Mouse (Mus musculus) myocyte (in vitro differentiated cells): ENCODE measurements at regions not wholly inside any gene's neighbourhood (a gene's known extent, or its start where the extent isn't known, plus 50 kb on each side); places are given as distances from the start of the nearest gene placed in this dataset.
"Not testable (repeated sequence)": the region's sequence is repeated elsewhere in the genome, so short reads cannot be mapped to it uniquely, and the experiment has no call there.

ENCODE experiments used
- H3K27me3 ChIP-seq: one replicate; pipeline ENCODE4 v1.6.1; 2011; ENCODE audit not compliant: control insufficient read depth, insufficient read depth, insufficient read length
- H3K36me3 ChIP-seq: one replicate; pipeline ENCODE4 v1.6.1; 2011; ENCODE audit not compliant: control insufficient read depth, insufficient read depth
- H3K4me2 ChIP-seq: one replicate; pipeline ENCODE4 v1.6.1; 2011; ENCODE audit warnings: low read depth, control low read depth
- H3K4me3 ChIP-seq: one replicate; pipeline ENCODE4 v1.5.1; 2011; ENCODE audit warnings: mild to moderate bottlenecking, control low read depth, moderate library complexity
- H3K79me2 ChIP-seq: one replicate; pipeline ENCODE4 v1.6.1; 2011; ENCODE audit not compliant: control insufficient read depth, insufficient read depth
- H3ac ChIP-seq: one replicate; pipeline ENCODE4 v1.6.1; 2011; ENCODE audit not compliant: control insufficient read depth, insufficient read length
- CEBPB ChIP-seq: IDR thresholded peaks from 2 replicates; pipeline ENCODE4 v1.6.1; 2011; ENCODE audit warnings: mild to moderate bottlenecking, moderate library complexity; ENCODE audit not compliant: poor library complexity, insufficient read depth, severe bottlenecking
- E2F4 ChIP-seq: IDR thresholded peaks from one replicate; pipeline ENCODE4 v1.6.1; 2011; ENCODE audit warnings: mild to moderate bottlenecking, control low read depth, moderate library complexity; ENCODE audit not compliant: insufficient read depth
- MAX ChIP-seq: IDR thresholded peaks from one replicate; pipeline ENCODE4 v1.6.1; 2011; ENCODE audit warnings: low read depth, mild to moderate bottlenecking, control low read depth
- MYOD1 ChIP-seq, 3 experiments: IDR thresholded peaks; one replicate each; pipeline ENCODE4 v1.6.1; 2011; ENCODE audit warnings: control low read depth in 2 of 3, low read depth in 2 of 3, mild to moderate bottlenecking in 2 of 3, moderate library complexity in 1 of 3; ENCODE audit not compliant: insufficient read length in 2 of 3, control insufficient read depth in 1 of 3
- MYOG ChIP-seq, 3 experiments: IDR thresholded peaks; one replicate each; pipeline ENCODE4 v1.6.1; 2011; ENCODE audit warnings: control low read depth in 2 of 3, low read depth in 2 of 3, mild to moderate bottlenecking in 2 of 3; ENCODE audit not compliant: insufficient read length in 2 of 3, control insufficient read depth in 1 of 3, insufficient read depth in 1 of 3
- POLR2A ChIP-seq: IDR thresholded peaks from one replicate; pipeline ENCODE4 v1.6.1; 2011; ENCODE audit warnings: low read depth, mild to moderate bottlenecking, control low read depth, moderate library complexity; ENCODE audit not compliant: insufficient read length
- POLR2AphosphoS2 ChIP-seq: IDR thresholded peaks from one replicate; pipeline ENCODE4 v1.6.1; 2011; ENCODE audit warnings: low read depth, control low read depth; ENCODE audit not compliant: insufficient read length
- REST ChIP-seq: IDR thresholded peaks from one replicate; pipeline ENCODE4 v1.6.1; 2011; ENCODE audit warnings: mild to moderate bottlenecking, control low read depth, moderate library complexity; ENCODE audit not compliant: insufficient read depth, insufficient read length
- SRF ChIP-seq: IDR thresholded peaks from one replicate; pipeline ENCODE4 v1.6.1; 2011; ENCODE audit warnings: low read depth; ENCODE audit not compliant: control insufficient read depth, insufficient read length
- TCF12 ChIP-seq: IDR thresholded peaks from one replicate; pipeline ENCODE4 v1.6.1; 2011; ENCODE audit warnings: mild to moderate bottlenecking, control low read depth; ENCODE audit not compliant: poor library complexity, insufficient read depth, severe bottlenecking
- TCF3 ChIP-seq: IDR thresholded peaks from one replicate; pipeline ENCODE4 v1.6.1; 2011; ENCODE audit warnings: low read depth, control low read depth; ENCODE audit not compliant: insufficient read length
- USF1 ChIP-seq: IDR thresholded peaks from one replicate; pipeline ENCODE4 v1.6.1; 2011; ENCODE audit warnings: low read depth, mild to moderate bottlenecking, control low read depth, moderate library complexity

GRCm38 (mm10) chr2:57185151-57185550, 52.3 kb upstream of the Gpd2 start:
- no peak overlapping the region for H3ac ChIP-seq
- no peak overlapping the region for H3K4me2 ChIP-seq
- H3K36me3 ChIP-seq = no peaks in the 10 kb centered on the region
- H3K4me3 ChIP-seq = no peak overlapping the region
- TF ChIP-seq SRF = no peak
- TF ChIP-seq E2F4 = no peak
- TF ChIP-seq USF1 = no peak
- TF ChIP-seq TCF12 = no peak
- no peak for TF ChIP-seq CEBPB
- no peak for TF ChIP-seq POLR2AphosphoS2
- no peak for TF ChIP-seq MAX
- TF ChIP-seq TCF3 = no peak
- TF ChIP-seq MYOG (IDR thresholded peaks at IDR 0.05; ENCODE audit: control insufficient read depth in 1 of 3, insufficient read depth in 1 of 3, insufficient read length in 2 of 3, low read depth in 2 of 3) = no peak
- no peak for TF ChIP-seq POLR2A
- TF ChIP-seq REST = no peak
- no peak for TF ChIP-seq MYOD1 (IDR thresholded peaks at IDR 0.05; ENCODE audit: control insufficient read depth in 1 of 3, insufficient read length in 2 of 3, low read depth in 2 of 3)
- no peaks in the 10 kb centered on the region for H3K27me3 ChIP-seq
- H3K79me2 ChIP-seq = no peaks in the 10 kb centered on the region

- H3K4me2 ChIP-seq, H3K36me3 ChIP-seq: not testable (repeated sequence)
Observed at GRCm38 (mm10) chr2:57183108-57183507, 54.3 kb upstream of the Gpd2 start.

GRCm38 (mm10) chr2:57181692-57182541, 55.5 kb upstream of the Gpd2 start:
- Histone ChIP-seq H3K27me3 (no peaks in the 10 kb centered on the region), H3K36me3 (no peaks in the 10 kb centered on the region), H3ac (no peak overlapping the region), H3K4me2 (peak overlapping the region; percentile 78), H3K79me2 (no peaks in the 10 kb centered on the region), H3K4me3 (peak overlapping the region; percentile 50)
- TF ChIP-seq CEBPB = peak; percentile 52; the same call in 1 of the 2 replicates
- peak; percentile 4 for TF ChIP-seq POLR2A
- no peak for TF ChIP-seq MYOG (IDR thresholded peaks at IDR 0.05; ENCODE audit: control insufficient read depth in 1 of 3, insufficient read depth in 1 of 3, insufficient read length in 2 of 3, low read depth in 2 of 3)

More at GRCm38 (mm10) chr2:57183108-57183507, 54.3 kb upstream of the Gpd2 start:
- H3K4me3 ChIP-seq, H3K27me3 ChIP-seq, H3ac ChIP-seq, H3K79me2 ChIP-seq: not testable (repeated sequence)

GRCm38 (mm10) chr2:57181350-57181691, 56.1 kb upstream of the Gpd2 start:
- H3K4me3 ChIP-seq = peak overlapping the region; percentile 50
- H3ac ChIP-seq = no peak overlapping the region
- peak overlapping the region; percentile 78 for H3K4me2 ChIP-seq
- TF ChIP-seq POLR2A (peak; percentile 32), POLR2AphosphoS2 (peak; percentile 55), TCF3 (no peak), MAX (no peak), MYOG (IDR thresholded peaks at IDR 0.05; ENCODE audit: control insufficient read depth in 1 of 3, insufficient read depth in 1 of 3, insufficient read length in 2 of 3, low read depth in 2 of 3) (no peak), MYOD1 (IDR thresholded peaks at IDR 0.05; ENCODE audit: control insufficient read depth in 1 of 3, insufficient read length in 2 of 3, low read depth in 2 of 3) (no peak)
- no peaks in the 10 kb centered on the region for H3K36me3 ChIP-seq
- H3K79me2 ChIP-seq = no peaks in the 10 kb centered on the region
- no peaks in the 10 kb centered on the region for H3K27me3 ChIP-seq

- TF ChIP-seq CEBPB (no peak), MAX (no peak), SRF (no peak), POLR2A (no peak)
- Histone ChIP-seq H3K36me3 (no peaks in the 10 kb centered on the region), H3ac (no peak overlapping the region), H3K4me2 (peak overlapping the region; percentile 10), H3K4me3 (no peak overlapping the region), H3K79me2 (no peaks in the 10 kb centered on the region), H3K27me3 (no peaks in the 10 kb centered on the region)
Observed at GRCm38 (mm10) chr2:57178056-57178455, 54.3 kb upstream of the Nr4a2 start.

GRCm38 (mm10) chr2:57176547-57176946, 52.7 kb upstream of the Nr4a2 start:
- Histone ChIP-seq H3K27me3 (no peaks in the 10 kb centered on the region), H3ac (no peak overlapping the region), H3K36me3 (no peaks in the 10 kb centered on the region), H3K4me2 (no peak overlapping the region), H3K79me2 (no peaks in the 10 kb centered on the region), H3K4me3 (no peak overlapping the region)
- TF ChIP-seq POLR2AphosphoS2 = no peak
- TF ChIP-seq TCF3 = no peak
- no peak for TF ChIP-seq E2F4
- TF ChIP-seq TCF12 = no peak
- TF ChIP-seq MAX = no peak
- TF ChIP-seq MYOG (IDR thresholded peaks at IDR 0.05; ENCODE audit: control insufficient read depth in 1 of 3, insufficient read depth in 1 of 3, insufficient read length in 2 of 3, low read depth in 2 of 3) = no peak
- TF ChIP-seq CEBPB = no peak
- TF ChIP-seq USF1 = no peak
- TF ChIP-seq POLR2A = no peak
- TF ChIP-seq SRF = no peak
- TF ChIP-seq MYOD1 (IDR thresholded peaks at IDR 0.05; ENCODE audit: control insufficient read depth in 1 of 3, insufficient read length in 2 of 3, low read depth in 2 of 3) = no peak
- TF ChIP-seq REST = no peak
